13 mouse cellular contexts compared by ENCODE assay signal in the genomic region with DNA sequence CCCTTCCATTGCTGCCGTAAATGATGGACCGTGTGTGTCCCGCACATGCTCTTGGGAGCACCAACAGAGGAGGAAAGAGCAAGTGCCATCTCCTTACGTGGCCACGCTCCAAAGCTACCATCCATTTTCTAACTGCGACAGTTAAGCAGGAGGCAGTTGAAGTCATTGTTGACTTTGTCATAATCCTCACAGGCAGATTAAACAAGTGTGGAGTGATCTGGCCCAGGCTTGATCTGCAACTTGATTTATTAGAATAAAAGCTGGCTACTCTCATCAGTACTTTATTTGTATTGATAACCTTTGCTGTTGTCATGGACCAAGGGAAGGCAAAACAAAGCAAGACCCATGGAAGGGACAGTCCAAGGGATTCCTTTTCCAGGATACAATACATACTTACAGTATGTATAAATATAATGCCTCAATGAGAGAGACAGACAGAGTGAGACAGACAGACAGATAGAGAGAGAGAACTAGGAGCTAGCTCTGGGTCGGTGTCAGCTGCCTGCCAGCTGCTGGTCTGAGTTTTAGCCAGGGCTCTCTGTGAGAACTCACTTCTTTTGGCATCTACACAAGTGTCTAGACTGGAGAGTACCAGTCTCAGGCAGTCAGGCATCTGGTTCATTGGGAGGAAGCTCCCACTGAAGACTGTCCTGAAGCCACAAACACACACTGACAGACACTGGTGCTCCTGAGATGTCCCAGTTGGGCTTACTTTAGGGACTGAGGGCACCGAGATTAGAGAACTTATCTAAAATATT.
"Had no signal": no experiment of that assay in that cellular context is flagged by ENCODE, and none has a peak within 500 bp of the region (broad histone marks: within the 10 kb centered on the region; RNA-seq: fewer than 3 reads in every experiment).

No protein-coding gene starts in this region.

- DNase-seq: kidney, adult 2 months; kidney, postnatal 14 days; midbrain, embryonic 14.5 days; retina, postnatal 1 day; right cerebral cortex, postnatal 4 days; spleen, adult 18-20 months; thymus, adult 2 months; thymus, postnatal 25 days had no signal

- H3K9ac ChIP-seq: kidney, embryonic 15.5 days; limb, embryonic 15.5 days; liver, embryonic 12.5 days; neural tube, embryonic 13.5 days had no signal

- H3K9me3 ChIP-seq: kidney, embryonic 15.5 days; limb, embryonic 15.5 days; liver, embryonic 12.5 days; neural tube, embryonic 13.5 days had no signal

- H3K4me2 ChIP-seq: kidney, embryonic 15.5 days; limb, embryonic 15.5 days; liver, embryonic 12.5 days; neural tube, embryonic 13.5 days had no signal

- H3K27ac ChIP-seq: kidney, embryonic 15.5 days; limb, embryonic 15.5 days; liver, embryonic 12.5 days; neural tube, embryonic 13.5 days had no signal

- H3K27me3 ChIP-seq: limb, embryonic 15.5 days; neural tube, embryonic 13.5 days had no signal

- H3K4me1 ChIP-seq: neural tube, embryonic 13.5 days had no signal

- H3K4me3 ChIP-seq: kidney, embryonic 15.5 days; limb, embryonic 15.5 days; liver, embryonic 12.5 days; neural tube, embryonic 13.5 days had no signal

- ATAC-seq: intestine, embryonic 16.5 days; liver, embryonic 12.5 days had no signal

- H3K36me3 ChIP-seq: kidney, embryonic 15.5 days; limb, embryonic 15.5 days; liver, embryonic 12.5 days; neural tube, embryonic 13.5 days had no signal
